Mouse (Mus musculus) frontal cortex, adult 2 months (tissue): ENCODE results near the gene Nr5a2. TPM values are rescaled to one million over a fixed set of nuclear protein-coding genes. Genes with fewer than 3 reads are reported as not detected.
A peak's percentile ranks its signal among the peaks of the same experiment; 100 is the strongest.
"Not testable (repeated sequence)": the region's sequence is repeated elsewhere in the genome, so short reads cannot be mapped to it uniquely, and the experiment has no call there.

Experiments used
- DNase-seq, 2 experiments: peaks; one replicate each; pipeline ENCODE4 v3.0.0; 2022; ENCODE audit warnings: low spot score in 1 of 2; ENCODE audit errors: extremely low spot score in 1 of 2
- polyA plus RNA-seq: library from polyadenylated mRNA; depleted of rRNA; stranded (reverse); fragments of >200 nt; gene quantifications from 2 replicates; pipeline ENCODE4 v1.2.3, GENCODE M21; 2012

Gene Nr5a2
- polyA plus RNA-seq, 1 experiment, result 0.06 TPM

DNA sequence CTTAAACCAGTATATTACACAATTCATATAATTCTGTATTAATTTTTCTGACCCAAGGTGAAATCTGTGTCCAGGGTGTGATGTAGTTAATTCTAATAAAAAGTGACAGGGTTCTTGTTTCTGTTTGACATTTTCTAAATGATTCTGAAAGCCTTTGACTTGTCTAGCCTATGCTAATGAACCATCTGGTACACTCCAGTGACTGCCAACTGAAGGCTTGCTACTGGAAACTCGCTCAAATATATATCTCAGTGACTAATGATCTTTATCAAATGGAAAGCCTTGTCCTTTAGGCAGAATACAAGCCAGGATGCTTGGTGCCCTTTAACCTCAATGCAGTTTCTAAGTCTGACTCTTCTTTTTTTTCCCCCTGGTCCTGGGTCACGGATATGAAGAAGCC, 114.2 kb downstream of the Nr5a2 start:
- DNase-seq, result peak in 1 of 2 experiments; percentile 5

DNA sequence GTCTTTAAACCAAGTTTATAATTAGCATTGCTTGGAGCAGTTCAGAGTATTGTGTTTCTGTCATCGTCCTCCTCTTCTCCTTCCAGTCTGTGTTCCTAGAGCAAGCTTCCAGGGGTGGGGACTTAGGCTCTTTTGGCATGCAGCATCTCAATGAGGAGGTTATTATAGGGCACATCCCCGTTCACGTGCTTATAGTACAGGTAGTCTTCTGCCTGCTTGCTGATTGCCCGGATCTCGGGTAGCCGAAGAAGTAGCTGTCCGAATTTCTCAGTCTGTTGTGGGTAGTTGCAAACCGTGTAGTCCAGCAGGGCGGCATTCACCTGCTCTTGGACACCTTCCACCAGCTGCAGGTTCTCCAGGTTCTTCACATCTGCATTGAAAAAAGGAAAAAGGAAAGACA, 114.9 kb downstream of the Nr5a2 start:
- no peak for DNase-seq

GRCm38 (mm10) chr1:136840512-136840911, 119.7 kb downstream of the Nr5a2 start:
- no peak for DNase-seq

- no peak for DNase-seq
Observed at GRCm38 (mm10) chr1:136839202-136839601, 121.0 kb downstream of the Nr5a2 start.

- DNase-seq, result no peak
Observed at GRCm38 (mm10) chr1:136832305-136833152, 127.7 kb downstream of the Nr5a2 start.

DNA sequence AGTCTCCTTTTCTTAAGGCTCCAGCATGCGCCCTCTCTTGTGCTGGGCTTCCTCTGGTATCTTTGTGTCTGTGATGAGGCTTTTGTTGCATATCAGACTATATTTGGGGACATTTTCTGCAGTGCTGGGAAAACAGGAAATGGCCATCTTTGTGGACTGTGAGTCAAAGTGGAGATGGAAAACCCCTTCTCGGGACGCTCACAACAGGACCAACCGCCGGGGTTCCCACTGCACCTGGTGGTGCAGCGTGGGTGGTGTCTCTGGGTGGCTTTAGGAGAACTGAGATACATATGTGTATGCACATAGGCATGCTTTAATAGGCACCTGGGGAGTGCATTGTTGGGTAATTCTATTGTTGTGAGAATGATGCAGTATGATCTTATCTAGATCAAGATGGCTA, 129.3 kb downstream of the Nr5a2 start:
- DNase-seq, result no peak

DNA sequence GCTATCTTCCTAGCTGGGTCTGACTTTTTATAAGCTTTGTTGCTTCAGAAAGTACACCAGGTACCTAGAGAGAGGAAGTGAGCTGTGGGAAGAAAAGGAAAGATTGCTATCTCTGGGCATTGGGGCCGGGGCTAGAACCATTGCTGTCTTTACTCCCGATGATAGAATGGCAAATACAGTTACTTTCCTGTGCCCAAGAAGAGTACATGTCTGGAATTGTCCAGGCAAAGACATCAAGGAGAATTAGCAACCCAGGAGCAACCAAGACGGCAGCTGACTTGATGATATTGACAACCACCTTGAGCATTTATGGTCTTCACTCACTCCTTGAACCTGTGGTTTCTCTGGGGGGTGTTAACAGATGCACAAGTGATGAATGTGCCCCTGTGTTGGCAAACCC, 130.3 kb downstream of the Nr5a2 start:
- no peak for DNase-seq

- DNase-seq, result no peak
Observed at GRCm38 (mm10) chr1:136823897-136824296, 136.4 kb downstream of the Nr5a2 start.

DNA sequence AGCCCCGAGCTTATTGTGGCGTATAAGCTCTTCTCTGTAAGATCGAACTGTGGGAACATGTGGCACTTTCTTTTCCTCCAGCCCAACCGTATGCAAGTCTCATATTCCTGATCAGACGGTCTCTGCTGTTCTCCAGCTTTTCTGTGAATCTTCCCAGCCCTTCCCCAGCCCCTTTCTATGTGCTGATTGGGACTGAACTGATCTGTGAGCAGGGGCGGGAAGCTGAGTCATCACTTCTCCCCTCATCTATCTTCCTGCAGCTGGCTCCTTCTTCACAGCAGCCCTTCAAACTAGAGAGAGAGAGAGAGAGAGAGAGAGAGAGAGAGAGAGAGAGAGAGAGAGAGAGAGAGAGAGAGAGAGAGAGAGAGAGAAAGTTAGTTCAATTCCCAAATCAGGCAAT, 159.6 kb downstream of the Nr5a2 start:
- no peak for DNase-seq

GRCm38 (mm10) chr1:136796361-136797090, 163.7 kb downstream of the Nr5a2 start:
- no peak for DNase-seq

GRCm38 (mm10) chr1:136792957-136793883, 167.0 kb downstream of the Nr5a2 start:
- not testable (repeated sequence) for DNase-seq
